Mouse (Mus musculus): ENCODE data around the gene Vmn2r117.
"Not testable (repeated sequence)": the region's sequence is repeated elsewhere in the genome, so short reads cannot be mapped to it uniquely, and the experiment has no call there.

The Vmn2r117 gene

GRCm38 (mm10) chr17:23479599-23479998 lies at the start of gene Vmn2r117:
TSS of gene Vmn2r117 (minus strand) at chr17:23479699.
- DNase-seq (ENCODE audit: low spot score), result not testable (repeated sequence)

- DNase-seq (ENCODE audit: low spot score), result not testable (repeated sequence)
These were observed 43.6 kb upstream of the Vmn2r117 start for GRCm38 (mm10) chr17:23522941-23523732.

DNA sequence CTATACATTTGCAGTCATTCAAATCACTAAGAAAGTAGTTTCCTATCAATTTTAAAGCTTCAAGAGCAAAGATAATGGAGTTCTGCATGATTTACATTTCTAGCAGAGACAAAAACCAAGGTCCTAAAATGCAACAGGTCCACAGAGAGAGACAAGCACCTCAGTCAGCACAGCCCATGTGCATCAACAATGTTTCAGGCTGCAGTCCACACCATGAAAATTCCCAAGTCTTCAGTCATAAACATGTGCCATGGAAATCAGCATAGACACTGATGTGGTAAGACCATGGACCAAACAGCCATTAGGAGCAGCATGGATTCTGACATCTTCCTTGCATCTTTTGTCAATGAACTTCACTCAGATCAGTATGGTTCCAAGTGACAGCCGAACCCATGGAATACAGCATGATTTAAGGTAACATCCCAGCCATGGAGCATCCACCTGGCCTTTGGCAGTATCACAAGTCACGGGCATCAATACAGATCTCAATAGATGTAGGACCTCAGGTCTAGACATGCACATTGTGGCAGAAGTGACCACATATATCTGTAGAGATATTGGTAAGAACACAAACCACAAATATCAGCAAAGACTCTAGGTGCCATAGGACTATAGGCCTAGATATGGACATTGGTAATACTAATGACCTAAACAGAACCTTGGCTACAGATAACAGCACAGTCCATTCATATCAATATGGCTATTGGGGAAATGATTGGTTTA lies 39.4 kb upstream of the Vmn2r117 start:
- DNase-seq (ENCODE audit: low spot score), result no peak

- no peak for DNase-seq (ENCODE audit: low spot score)
These were observed 46.3 kb downstream of the Vmn2r117 start for GRCm38 (mm10) chr17:23433150-23433679.

Data from layer of hippocampus, adult 11-12 months (tissue).